Mouse (Mus musculus) kidney, postnatal 0 days (tissue): ENCODE data around the gene Map2k7. TPM values are rescaled to one million over a fixed set of nuclear protein-coding genes. Genes with fewer than 3 reads are reported as not detected.

Source experiments
- ATAC-seq: fragments of 200-750 bp; cut with Nextera tagmentation; replicated peaks from 2 replicates; pipeline ENCODE4 v1.8.0; 2017; ENCODE audit warnings: low read depth, moderate number of reproducible peaks, moderate TSS enrichment, moderate library complexity; ENCODE audit not compliant: low FRiP score
- DNase-seq: peaks from one replicate; pipeline ENCODE4 v3.0.0-alpha.2; 2016; ENCODE audit warnings: low spot score
- H3K27ac ChIP-seq: fragments of 300-500 bp; sonication (generic); 2 replicates; pipeline ENCODE4 v1.5.1; 2014; ENCODE audit warnings: mild to moderate bottlenecking
- H3K27me3 ChIP-seq: fragments of 300-500 bp; sonication (generic); 2 replicates; pipeline ENCODE4 v1.6.1; 2014; ENCODE audit warnings: low read length, mixed read lengths; ENCODE audit not compliant: insufficient read depth
- H3K36me3 ChIP-seq: fragments of 300-500 bp; sonication (generic); 2 replicates; pipeline ENCODE4 v1.6.1; 2014; ENCODE audit warnings: low read length, mixed read lengths; ENCODE audit not compliant: insufficient read depth
- H3K4me1 ChIP-seq: fragments of 300-500 bp; sonication (generic); replicated peaks from 2 replicates; pipeline ENCODE4 v1.6.1; 2014; ENCODE audit warnings: antibody characterized with exemption, low read length, mixed read lengths; ENCODE audit not compliant: insufficient read depth
- H3K4me2 ChIP-seq: fragments of 300-500 bp; sonication (generic); 2 replicates; pipeline ENCODE4 v1.6.1; 2014; ENCODE audit warnings: mild to moderate bottlenecking, low read length, moderate library complexity, mixed read lengths
- H3K4me3 ChIP-seq: fragments of 300-500 bp; sonication (generic); replicated peaks from 2 replicates; pipeline ENCODE4 v1.5.1; 2014; ENCODE audit warnings: low read depth, low read length
- H3K9ac ChIP-seq: fragments of 300-500 bp; sonication (generic); 2 replicates; pipeline ENCODE4 v1.6.1; 2014; ENCODE audit warnings: low read depth, low read length
- H3K9me3 ChIP-seq: fragments of 300-500 bp; sonication (generic); replicated peaks from 2 replicates; pipeline ENCODE4 v1.6.1; 2016; ENCODE audit warnings: low read length, inconsistent platforms, mixed read lengths
- CTCF ChIP-seq: IDR thresholded peaks from 2 replicates; pipeline ENCODE4 v1.5.1; 2016; ENCODE audit warnings: antibody characterized with exemption, low read depth, mild to moderate bottlenecking, moderate library complexity
- WGBS: fragments of 180-500 bp; shearing (Covaris S2); extraction: QIAGEN DNeasy Blood & Tissue Kit; methylation state at CpG from one replicate; pipeline ENCODE4 v1.1.7; 2014; 5-methylcytosine and 5-hydroxymethylcytosine counted together
- polyA plus RNA-seq: library from polyadenylated mRNA; unstranded; fragments of >200 nt; fragmentation: Nextera tagmentation; extraction: Ambion mirVana; gene quantifications from 2 replicates; pipeline ENCODE4 v1.2.1, GENCODE M21; 2015

Gene Map2k7
- polyA plus RNA-seq, 1 experiment from 2014 or later, result 30.1 TPM

- Histone ChIP-seq H3K4me3 (no peak overlapping the region), H3K9ac (no peak overlapping the region), H3K27ac (no peak overlapping the region), H3K36me3 (0 out of 2 replicates have a peak, but pooled peaks cover 3% of the 10 kb centered on the region), H3K4me1 (no peaks in the 10 kb centered on the region), H3K9me3 (no peaks in the 10 kb centered on the region), H3K27me3 (no peaks in the 10 kb centered on the region), H3K4me2 (peak overlapping the region; percentile 13; the same call in 1 of the 2 replicates)
- TF ChIP-seq CTCF, result peak; percentile 31; the same call in 1 of the 2 replicates
- no peak for DNase-seq
- ATAC-seq, result peak; percentile 26; the same call in 1 of the 2 replicates
- 31% methylated on average over 38 of the region's 38 CpGs for WGBS
Measured at GRCm38 (mm10) chr8:4205246-4206123, 33.1 kb upstream of the Map2k7 start.

DNA sequence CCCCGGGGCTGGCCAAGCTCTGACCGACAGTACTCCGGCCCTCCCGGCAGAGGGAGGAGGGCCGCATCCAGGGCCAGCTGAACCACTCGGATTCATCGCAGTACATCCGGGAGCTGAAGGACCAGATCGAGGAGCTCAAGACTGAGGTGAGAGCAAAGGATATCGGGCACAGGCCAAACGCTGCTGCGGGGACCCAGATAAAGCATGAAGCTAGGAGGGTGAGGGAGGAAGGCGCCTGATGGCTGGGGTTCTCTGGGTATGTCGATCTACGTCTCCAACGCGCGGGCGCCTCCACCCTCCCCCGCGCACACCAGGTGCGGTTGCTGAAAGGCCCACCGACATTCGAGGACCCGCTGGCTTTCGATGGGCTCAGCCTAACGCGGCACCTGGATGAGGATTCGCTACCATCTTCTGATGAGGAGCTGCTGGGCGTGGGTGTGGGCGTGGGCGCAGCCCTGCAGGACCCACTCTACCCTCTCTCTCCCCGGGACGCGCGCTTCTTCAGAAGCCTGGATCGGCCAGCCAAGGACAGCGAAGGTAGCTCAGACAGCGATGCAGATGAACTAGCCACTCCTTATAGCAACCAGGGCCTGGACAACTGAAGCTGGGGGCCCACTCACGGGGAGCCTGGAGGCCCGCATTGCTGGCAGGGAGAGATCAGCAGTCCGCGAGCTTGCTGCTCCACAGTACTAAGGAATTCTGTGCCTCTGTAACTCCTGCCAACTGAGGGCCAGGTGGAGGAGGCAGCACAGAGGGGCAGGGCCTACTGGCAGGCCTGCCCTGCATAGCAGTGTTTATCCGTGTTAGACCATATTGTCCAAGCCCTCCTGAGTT lies 32.1 kb upstream of the Map2k7 start:
- Histone ChIP-seq H3K4me2 (peak overlapping the region; percentile 13; the same call in 1 of the 2 replicates), H3K27me3 (no peaks in the 10 kb centered on the region), H3K9ac (0 out of 2 replicates have a peak overlapping the region, but pooled peaks have one; percentile 8), H3K4me1 (no peaks in the 10 kb centered on the region), H3K36me3 (0 out of 2 replicates have a peak, but pooled peaks cover 3% of the 10 kb centered on the region), H3K9me3 (no peaks in the 10 kb centered on the region), H3K27ac (no peak overlapping the region), H3K4me3 (no peak overlapping the region)
- ATAC-seq, result 0 out of 2 replicates have a peak, but pooled peaks have one; percentile 26
- DNase-seq, result no peak
- WGBS, result 19% methylated on average over 44 of the region's 44 CpGs
- no peak for TF ChIP-seq CTCF

DNA sequence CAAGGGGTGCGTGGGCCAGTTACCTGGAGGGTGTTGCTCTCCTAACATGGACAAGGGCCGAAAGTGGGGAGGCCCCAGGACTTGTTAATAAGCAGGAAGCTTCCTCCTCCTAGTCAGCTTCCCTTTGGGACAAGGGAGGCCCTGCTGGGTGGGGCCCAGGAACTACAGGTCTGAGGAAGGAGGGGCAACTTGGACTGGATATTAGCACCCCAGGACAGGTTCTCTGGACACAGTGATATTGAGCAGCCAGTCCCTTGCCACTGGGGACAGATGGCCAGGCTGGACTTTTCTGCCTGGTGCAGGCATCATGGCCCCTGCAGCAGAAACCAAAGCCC lies 31.6 kb upstream of the Map2k7 start:
- no peaks in the 10 kb centered on the region for H3K4me1 ChIP-seq
- TF ChIP-seq CTCF, result no peak
- WGBS, result 67% methylated on average over 2 of the region's 2 CpGs
- H3K4me3 ChIP-seq, result no peak overlapping the region
- ATAC-seq (no peak), DNase-seq (no peak)
- no peak overlapping the region for H3K4me2 ChIP-seq
- no peak overlapping the region for H3K27ac ChIP-seq
- H3K9ac ChIP-seq, result no peak overlapping the region
- H3K27me3 ChIP-seq, result no peaks in the 10 kb centered on the region
- H3K9me3 ChIP-seq, result no peaks in the 10 kb centered on the region
- 0 out of 2 replicates have a peak, but pooled peaks cover 3% of the 10 kb centered on the region for H3K36me3 ChIP-seq

DNA sequence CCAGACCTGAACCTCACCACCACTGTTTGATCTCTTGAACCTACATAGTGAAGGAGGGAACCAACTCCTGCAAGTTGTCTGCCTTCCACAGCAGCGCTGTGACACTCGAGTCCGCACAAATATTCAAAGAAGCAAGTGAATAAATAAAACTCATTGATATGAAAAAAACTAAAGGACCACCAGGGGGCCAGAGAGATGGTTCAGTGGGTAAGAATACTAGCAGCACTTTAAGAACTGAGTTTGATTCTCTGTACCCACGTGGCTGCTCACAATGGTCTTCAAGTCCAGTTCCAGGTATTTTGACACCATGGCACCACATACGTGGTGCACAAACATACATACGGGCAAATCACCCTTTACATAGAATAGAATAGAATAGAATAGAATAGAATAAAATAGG lies 27.4 kb upstream of the Map2k7 start:
- no peak for TF ChIP-seq CTCF
- Histone ChIP-seq H3K9ac (no peak overlapping the region), H3K9me3 (no peaks in the 10 kb centered on the region), H3K36me3 (0 out of 2 replicates have a peak, but pooled peaks cover 3% of the 10 kb centered on the region), H3K4me3 (no peak overlapping the region), H3K4me1 (peaks cover 20% of the 10 kb centered on the region), H3K27me3 (0 out of 2 replicates have a peak, but pooled peaks cover 3% of the 10 kb centered on the region), H3K27ac (no peak overlapping the region), H3K4me2 (no peak overlapping the region)
- DNase-seq (no peak), ATAC-seq (no peak)
- 77% methylated on average over 6 of the region's 6 CpGs for WGBS

DNA sequence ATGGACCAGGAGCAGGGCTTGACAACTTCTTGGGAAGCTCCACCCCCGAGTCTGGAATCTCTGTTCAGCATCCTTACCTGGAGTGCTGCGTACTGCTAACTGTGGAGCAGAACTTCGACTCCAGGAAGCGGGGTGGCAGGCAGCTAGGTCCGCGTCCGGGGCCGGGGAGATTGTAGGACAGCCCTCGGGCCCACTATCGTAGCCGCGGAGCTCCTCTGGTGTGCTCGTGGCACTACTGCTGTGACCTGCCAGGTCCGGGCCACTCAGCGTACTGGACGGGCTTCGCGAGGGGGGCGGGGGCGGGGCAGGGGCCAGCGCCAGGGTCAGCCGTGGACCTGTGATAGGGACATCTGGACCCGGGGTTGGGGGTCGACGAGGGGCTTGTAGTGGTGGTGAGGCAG lies 25.7 kb upstream of the Map2k7 start:
- peak overlapping the region; percentile 40 for H3K4me3 ChIP-seq
- H3K36me3 ChIP-seq, result 0 out of 2 replicates have a peak, but pooled peaks cover 3% of the 10 kb centered on the region
- no peak for DNase-seq
- H3K9me3 ChIP-seq, result no peaks in the 10 kb centered on the region
- H3K27me3 ChIP-seq, result 0 out of 2 replicates have a peak, but pooled peaks cover 3% of the 10 kb centered on the region
- ATAC-seq, result peak; percentile 22
- 0% methylated on average over 25 of the region's 25 CpGs for WGBS
- peak overlapping the region; percentile 83 for H3K4me2 ChIP-seq
- no peak for TF ChIP-seq CTCF
- peaks cover 20% of the 10 kb centered on the region for H3K4me1 ChIP-seq
- peak overlapping the region; percentile 50; the same call in 1 of the 2 replicates for H3K9ac ChIP-seq
- no peak overlapping the region for H3K27ac ChIP-seq
